Mouse (Mus musculus): ENCODE results near the gene Osbpl3.
A peak's percentile ranks its signal among the peaks of the same experiment; 100 is the strongest.

Osbpl3 gene

GRCm38 (mm10) chr6:50455829-50456469, at the start of gene Osbpl3:
Gene Osbpl3 (minus strand): TSS chr6:50456201.
- DNase-seq (ENCODE audit: low spot score in 2 of 2) = peak; percentile 70 to 73

DNA sequence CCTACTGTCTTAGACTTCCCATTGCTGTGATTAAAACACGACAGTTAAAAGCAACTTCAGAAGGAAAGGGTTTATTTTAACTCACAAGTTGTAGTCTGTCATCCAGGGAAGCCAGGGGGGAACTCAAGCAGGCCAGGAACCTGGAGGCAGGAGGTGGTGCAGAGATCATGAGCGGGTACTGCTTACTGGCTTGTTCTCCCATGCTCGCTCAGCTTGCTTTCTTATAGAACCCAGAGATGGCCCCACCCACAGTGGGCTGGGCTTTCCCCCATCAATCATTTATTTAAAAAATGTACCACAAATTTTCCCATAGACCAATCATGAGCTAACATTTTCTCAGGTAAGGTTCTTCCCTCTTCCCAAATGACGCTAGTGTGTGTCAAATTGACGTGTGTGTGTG, 49.5 kb upstream of the Osbpl3 start:
- DNase-seq (ENCODE audit: low spot score in 2 of 2) = no peak

- DNase-seq (ENCODE audit: low spot score in 2 of 2) = no peak
These were observed 48.7 kb upstream of the Osbpl3 start for GRCm38 (mm10) chr6:50504711-50505110.

GRCm38 (mm10) chr6:50503779-50504178, 47.8 kb upstream of the Osbpl3 start:
- no peak for DNase-seq (ENCODE audit: low spot score in 2 of 2)

- DNase-seq (ENCODE audit: low spot score in 2 of 2) = no peak
These were observed 47.0 kb upstream of the Osbpl3 start for GRCm38 (mm10) chr6:50503031-50503430.

DNA sequence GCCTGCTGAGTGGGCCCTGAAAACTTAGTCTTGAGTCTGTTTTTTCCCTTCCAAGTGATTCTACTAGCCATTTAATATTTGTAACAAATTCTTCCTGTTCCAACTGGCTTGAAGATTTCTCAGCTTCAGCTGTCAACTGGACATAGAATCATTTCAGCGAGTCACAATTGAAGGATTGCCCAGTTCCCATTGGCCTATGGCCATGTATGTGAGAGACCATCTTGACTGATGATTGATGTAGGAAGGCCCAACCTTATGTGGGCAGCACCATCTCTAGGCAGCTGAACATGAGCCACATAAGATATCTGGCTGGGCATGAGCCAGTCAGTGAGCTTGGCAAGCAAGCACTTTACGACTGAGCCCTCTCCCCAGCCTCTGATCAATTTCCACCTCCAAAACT, 42.3 kb upstream of the Osbpl3 start:
- no peak for DNase-seq (ENCODE audit: low spot score in 2 of 2)

- no peak for DNase-seq (ENCODE audit: low spot score in 2 of 2)
These were observed 34.5 kb upstream of the Osbpl3 start for GRCm38 (mm10) chr6:50490519-50490918.

- DNase-seq (ENCODE audit: low spot score in 2 of 2) = no peak
These were observed 33.4 kb upstream of the Osbpl3 start for GRCm38 (mm10) chr6:50489380-50489779.

DNA sequence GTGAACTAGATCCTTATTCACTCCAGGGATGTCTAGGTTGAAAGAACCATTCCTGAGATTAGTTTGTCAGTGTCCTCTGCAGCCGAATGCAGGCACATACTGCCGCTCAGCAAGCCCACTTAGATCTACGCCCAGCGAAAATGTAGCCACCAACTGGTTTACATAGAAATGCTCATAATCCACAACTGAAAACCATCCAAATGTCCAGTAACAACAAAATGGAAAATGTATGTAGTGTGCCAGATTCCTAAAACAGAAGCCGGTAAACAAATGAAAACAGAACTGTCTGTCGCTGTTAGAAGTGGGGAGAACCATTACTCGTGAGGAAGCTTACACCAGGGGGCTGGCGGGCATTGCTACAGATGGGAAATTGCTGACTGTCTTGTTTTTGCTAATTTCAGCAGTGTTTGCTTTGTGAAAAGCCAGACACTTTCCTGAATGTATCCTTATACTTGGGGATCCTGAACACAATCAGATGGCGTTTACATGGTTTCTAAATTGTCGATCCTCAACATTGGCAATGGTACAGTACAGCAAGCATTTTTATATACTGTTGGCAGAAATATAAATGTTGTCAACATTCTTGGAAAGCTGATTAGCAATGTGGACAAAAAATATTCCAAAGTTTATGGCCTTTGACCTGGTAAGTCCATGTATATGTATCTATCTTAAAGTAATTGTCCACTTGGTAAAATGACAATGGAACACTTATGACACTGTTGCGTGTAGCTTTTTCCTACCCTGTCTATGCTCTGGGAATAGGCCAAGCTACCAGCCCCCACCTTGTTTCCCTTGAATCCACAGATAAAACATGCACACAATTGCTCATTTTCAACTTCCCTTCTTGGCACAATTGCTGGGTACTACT, 30.3 kb upstream of the Osbpl3 start:
- no peak for DNase-seq (ENCODE audit: low spot score in 2 of 2)

DNA sequence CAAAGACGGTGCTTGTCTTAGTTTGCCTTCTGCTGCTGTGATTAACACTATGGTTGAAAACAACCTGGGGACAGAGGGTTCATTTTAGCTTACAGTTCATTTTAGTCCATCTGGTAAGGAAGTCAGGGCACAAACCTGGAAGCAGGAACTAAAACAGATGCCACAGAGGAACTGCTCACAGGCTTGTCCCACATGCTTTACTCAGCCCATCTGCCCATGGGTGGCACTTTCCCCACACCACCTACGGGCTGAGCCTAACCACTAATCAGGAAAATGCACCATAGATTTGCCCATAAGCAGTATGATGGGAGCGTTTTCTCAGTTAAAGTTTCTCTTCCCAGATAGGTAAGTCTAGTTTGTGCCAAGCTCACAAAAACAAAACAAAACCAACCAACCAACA, 27.4 kb upstream of the Osbpl3 start:
- DNase-seq (ENCODE audit: low spot score in 2 of 2) = no peak

DNA sequence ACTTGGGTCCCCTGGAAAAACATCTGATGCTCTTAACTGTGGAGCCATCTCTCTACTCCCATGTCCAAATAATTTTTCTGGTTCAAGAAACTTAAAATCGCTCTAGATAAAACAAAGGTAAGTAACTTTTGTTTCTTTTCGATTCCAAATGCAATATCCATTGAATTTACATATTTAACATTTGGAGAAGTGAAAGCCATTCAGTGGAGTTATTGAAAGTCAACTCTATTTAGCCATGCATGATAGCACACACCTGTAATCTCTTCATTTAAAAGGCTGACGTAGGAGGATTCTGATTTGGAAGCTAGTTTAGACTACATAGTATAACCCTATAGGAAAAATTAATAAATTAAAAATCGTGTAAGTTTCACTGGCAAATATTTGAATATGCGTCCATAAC, 25.5 kb upstream of the Osbpl3 start:
- DNase-seq (ENCODE audit: low spot score in 2 of 2) = no peak

GRCm38 (mm10) chr6:50466451-50466850, 10.4 kb upstream of the Osbpl3 start:
- no peak for DNase-seq (ENCODE audit: low spot score in 2 of 2)

GRCm38 (mm10) chr6:50464690-50465485, 8.9 kb upstream of the Osbpl3 start:
- no peak for DNase-seq (ENCODE audit: low spot score in 2 of 2)

DNA sequence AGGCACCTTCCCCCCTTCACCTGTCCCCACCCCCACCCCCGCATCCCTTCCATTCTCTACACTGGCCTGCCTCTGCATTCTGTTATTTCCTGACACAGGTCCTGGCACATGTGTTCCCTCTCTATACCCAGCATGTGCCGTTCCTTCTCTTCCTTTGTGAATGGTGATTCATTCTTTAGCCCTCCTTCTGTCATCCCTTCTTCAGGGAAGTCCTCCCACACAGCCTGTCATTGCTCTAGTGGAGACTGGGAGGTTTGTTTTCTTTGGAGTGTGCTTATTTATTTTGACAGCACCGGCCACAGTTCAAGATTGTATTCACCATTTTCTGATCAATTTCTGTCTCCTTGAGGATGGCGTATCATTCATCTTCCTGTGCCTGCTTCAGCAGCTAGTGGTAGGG, 6.0 kb upstream of the Osbpl3 start:
- DNase-seq (ENCODE audit: low spot score in 2 of 2) = no peak

DNA sequence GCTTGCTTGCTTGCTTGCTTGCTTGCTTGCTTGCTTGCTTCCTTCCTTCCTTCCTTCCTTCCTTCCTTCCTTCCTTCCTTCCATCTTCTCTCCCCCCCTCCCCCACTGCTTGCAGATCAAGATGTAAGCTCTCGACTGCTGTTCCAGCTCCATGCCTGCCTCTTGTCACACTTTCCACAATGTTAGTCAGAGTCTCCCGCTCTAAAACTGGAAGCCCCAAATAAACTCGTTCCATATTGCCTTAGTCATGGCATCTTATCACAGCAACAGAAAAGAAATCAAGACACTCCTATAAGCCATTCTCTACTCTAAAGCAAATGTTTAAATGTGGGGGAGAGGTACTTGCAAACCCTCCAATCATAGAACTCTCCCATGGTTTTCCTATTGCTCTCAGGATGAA, 5.6 kb upstream of the Osbpl3 start:
- DNase-seq (ENCODE audit: low spot score in 2 of 2) = no peak

DNA sequence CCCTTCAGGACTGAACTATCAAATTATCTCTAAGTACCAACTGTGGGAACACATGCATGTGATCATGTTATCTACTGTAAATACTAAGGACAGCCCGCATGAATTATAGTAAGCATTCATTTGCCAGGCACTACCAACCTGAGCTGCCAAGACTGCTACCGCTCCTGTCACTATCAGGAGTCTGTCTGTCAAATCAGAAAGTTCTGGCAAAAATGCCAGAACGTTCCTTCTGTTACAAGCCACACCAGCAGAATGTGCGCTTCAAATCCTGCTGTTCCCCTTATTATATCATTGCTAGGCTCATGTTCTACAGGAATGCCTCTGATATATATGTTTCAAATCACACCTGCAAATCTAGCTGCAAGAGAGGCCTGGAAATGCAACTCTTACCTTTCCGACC, 4.6 kb upstream of the Osbpl3 start:
- DNase-seq (ENCODE audit: low spot score in 2 of 2) = no peak

- DNase-seq (ENCODE audit: low spot score in 2 of 2) = no peak
These were observed 4.2 kb upstream of the Osbpl3 start for GRCm38 (mm10) chr6:50460246-50460645.

DNA sequence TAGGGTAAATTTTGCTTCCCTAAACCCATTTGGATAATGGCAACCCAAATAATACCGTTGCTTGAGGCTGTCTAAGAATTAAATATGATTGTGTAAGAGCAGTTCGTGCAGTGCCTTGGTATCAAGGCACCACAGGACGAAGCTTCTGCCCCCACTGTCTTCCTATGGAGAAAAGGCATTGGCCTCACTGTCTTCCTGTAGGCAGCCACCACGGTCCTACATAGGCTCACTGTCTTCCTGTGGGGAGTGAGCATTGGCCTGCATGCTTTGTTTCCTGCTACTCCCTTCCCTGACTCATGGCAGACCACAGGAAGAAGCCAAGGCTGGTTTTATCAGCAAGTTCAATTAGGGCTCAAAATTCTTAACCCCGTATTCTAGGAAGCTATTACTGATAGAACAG, 3.3 kb upstream of the Osbpl3 start:
- DNase-seq (ENCODE audit: low spot score in 2 of 2) = no peak

DNA sequence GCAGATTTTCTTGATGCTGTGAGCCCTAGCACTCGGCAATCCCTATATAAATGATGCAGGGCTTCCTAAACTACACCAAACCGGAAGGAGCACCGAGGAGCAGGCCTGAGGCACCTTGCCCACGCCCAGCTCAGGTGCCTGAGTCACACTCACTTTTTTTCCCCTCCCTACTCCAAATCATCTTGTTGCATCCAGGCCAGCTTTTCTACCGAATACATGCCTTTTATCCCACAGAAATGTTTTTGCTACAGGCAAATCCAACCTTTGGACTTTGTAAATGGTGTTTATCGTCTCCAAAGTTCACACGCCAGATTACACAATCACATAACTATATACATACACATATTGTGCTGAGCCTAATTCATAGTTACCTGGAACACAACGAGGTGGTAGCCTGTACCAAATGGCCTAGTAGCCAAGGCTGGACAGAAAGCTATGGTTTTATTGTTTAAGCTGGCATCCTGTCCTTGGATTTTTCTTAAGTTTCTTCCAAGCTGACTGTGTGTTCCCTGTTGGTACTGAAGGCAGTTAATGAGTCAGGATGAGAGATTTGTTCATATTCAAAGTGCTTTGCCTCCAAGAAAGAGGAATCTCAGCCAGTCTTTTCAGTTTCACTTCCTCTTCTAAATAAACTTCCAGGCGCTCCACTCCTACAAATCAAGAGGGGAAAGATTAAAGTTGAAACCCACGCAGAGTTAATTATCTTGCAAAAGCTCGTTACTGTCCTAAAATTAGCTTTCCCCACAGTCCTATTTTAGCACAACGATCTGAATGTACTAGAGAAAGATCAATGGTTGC, 1.7 kb upstream of the Osbpl3 start:
- no peak for DNase-seq (ENCODE audit: low spot score in 2 of 2)

GRCm38 (mm10) chr6:50456706-50457105, 705 bp upstream of the Osbpl3 start:
- DNase-seq (ENCODE audit: low spot score in 2 of 2) = no peak

DNA sequence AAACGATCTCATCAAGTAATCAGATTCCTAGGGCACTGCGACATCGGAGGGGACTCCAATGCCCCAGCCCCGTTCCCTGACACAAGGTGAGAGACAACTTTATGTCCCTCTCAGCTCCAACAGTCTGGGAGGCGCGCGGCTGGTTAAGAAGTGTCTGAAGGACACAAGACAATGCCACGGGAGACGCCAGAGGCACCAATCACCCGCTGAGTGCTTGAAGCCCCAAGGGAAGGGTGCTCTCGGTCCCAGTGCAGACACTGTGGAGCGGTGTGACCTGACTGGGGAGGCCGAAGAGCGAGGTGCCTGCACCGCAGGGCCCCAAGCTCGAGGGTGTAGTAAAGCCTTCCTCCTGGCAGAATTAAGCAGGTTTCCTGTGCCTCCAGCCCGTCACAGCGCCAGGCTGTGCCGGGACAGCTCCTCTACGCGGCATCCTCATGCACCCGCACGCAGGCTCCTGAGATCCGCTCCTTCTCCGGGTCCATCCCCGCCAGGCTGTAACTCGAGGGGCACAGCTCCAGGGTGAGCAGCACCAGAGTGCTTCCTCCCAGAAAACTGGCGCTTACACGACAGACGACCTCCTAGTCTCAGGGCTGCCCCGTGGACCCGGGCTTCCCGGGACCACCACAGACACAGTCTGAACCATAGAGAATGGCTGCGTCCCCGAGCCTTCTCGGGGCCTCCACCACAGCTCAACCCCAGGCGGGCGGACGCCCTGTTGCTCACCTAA, 736 bp downstream of the Osbpl3 start:
- DNase-seq (ENCODE audit: low spot score in 2 of 2) = peak; percentile 34 to 37

Data from natural killer cell, adult 2 months (primary cell).